Mouse (Mus musculus) layer of hippocampus, postnatal 36 days (tissue): Measurements from ENCODE around the gene Tmem144. TPM values are rescaled to one million over a fixed set of nuclear protein-coding genes. Genes with fewer than 3 reads are reported as not detected.
"Not testable (repeated sequence)": the region's sequence is repeated elsewhere in the genome, so short reads cannot be mapped to it uniquely, and the experiment has no call there.

Source experiments
- DNase-seq, 2 experiments: peaks; one replicate each; pipeline ENCODE4 v3.0.0; 2022
- total RNA-seq, 2 experiments: library from RNA; stranded (reverse); gene quantifications; 2 replicates each; pipeline ENCODE4 v1.2.3; 2021

The Tmem144 gene
- total RNA-seq, 2 experiments from 2014 or later = 15.7 to 16.5 TPM

- no peak for DNase-seq
These were observed 43.9 kb downstream of the Tmem144 start for GRCm38 (mm10) chr3:79808530-79809179.

GRCm38 (mm10) chr3:79800761-79801160 is 51.8 kb downstream of the Tmem144 start:
- DNase-seq = not testable (repeated sequence)

DNA sequence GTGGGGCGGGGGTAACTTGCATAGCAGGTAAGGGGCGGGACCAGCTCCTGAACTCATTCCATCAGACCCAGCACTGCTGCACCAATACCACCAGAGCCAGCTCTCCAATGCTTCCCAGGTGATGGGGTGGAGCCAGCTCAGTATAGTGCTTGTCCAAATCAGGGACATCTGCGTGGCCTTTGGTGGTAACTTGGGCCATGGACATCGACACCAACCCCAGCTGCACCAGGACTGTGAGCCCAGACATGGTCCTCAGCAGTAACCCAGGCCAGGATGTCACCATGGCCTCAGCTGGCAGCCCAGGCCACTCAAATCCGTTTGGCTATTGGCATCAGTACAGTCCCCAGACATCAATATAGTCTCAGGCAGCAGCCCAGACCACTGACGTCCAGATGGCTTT is 60.3 kb downstream of the Tmem144 start:
- no peak for DNase-seq

DNA sequence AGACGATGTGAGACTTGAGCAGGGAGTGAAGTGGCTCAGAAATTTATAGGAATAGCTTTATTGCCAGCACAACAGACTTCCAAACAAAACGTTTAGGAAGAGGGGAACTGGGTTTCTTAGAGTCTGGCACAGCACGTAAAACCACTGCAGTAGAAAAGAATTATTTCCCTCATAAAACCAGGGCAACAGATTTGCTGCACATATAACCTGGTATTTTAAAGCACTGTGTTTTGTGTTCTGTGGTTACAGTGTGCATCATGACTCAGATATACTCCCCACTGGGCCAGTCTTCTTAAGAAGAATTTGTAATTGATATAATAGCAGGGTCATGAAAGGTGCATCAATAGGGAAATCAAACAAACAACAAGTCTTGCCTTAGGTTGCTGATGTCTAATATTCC is 62.2 kb downstream of the Tmem144 start:
- DNase-seq = no peak

GRCm38 (mm10) chr3:79789554-79789953 is 63.0 kb downstream of the Tmem144 start:
- no peak for DNase-seq

GRCm38 (mm10) chr3:79788959-79789358 is 63.6 kb downstream of the Tmem144 start:
- no peak for DNase-seq

DNA sequence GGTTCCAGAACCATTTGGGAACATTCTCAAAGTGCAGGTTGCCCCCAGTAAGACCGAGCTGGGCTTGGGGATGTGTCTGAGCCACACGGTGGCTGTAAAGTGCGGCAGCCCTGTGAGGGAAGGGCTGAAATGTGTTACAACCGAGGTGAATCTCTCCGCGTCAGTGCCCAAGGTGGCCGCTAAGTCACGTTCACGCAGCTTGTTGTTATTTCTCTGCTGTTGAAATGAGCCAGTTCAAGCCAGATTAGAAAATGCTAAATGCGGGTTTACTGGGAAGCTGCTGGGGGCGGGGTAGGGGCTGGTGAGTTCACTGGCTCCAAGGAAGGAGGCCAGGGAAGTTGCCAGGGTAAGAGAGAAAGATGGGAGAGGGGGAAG is 68.2 kb downstream of the Tmem144 start:
- no peak for DNase-seq

- no peak for DNase-seq
These were observed 68.8 kb downstream of the Tmem144 start for GRCm38 (mm10) chr3:79783630-79784361.

GRCm38 (mm10) chr3:79772701-79773100 is 79.9 kb downstream of the Tmem144 start:
- no peak for DNase-seq

Other genes starting within 250 kb of the Tmem144 start
- 1 to 10 TPM; 1.1 to 1.9 TPM for gene 4930579G24Rik, start 223.7 kb downstream of the Tmem144 start, total RNA-seq
- gene Etfdh, start 223.3 kb downstream of the Tmem144 start, total RNA-seq = 10 to 100 TPM; 28.2 to 28.4 TPM
- 1 to 10 TPM; 8.1 to 8.4 TPM for gene Rxfp1, start 114.9 kb downstream of the Tmem144 start, total RNA-seq
- gene Fam198b, start 31.8 kb upstream of the Tmem144 start, total RNA-seq = 1 to 10 TPM; 5.1 to 7.0 TPM